Mouse (Mus musculus): ENCODE data around the gene Pipox.

- no peak for TF ChIP-seq CTCF (conservative IDR thresholded peaks at IDR 0.05; ENCODE audit: insufficient read depth, insufficient read length, low read depth, low read length)
- TF ChIP-seq POLR2A (IDR thresholded peaks at IDR 0.05; ENCODE audit: low read depth, low read length), result no peak
Observed at GRCm38 (mm10) chr11:77871436-77871835, 22.5 kb downstream of the Pipox start.

Data from kidney, adult 2 months (tissue).